Mouse (Mus musculus) forebrain, embryonic 16.5 days (tissue): ENCODE results near the gene Qrsl1. TPM values are rescaled to one million over a fixed set of nuclear protein-coding genes. Genes with fewer than 3 reads are reported as not detected.
"Not testable (repeated sequence)": the region's sequence is repeated elsewhere in the genome, so short reads cannot be mapped to it uniquely, and the experiment has no call there.

Experiments used
- ATAC-seq: fragments of 200-750 bp; cut with Nextera tagmentation; 2 replicates; pipeline ENCODE4 v1.8.0; 2017; ENCODE audit warnings: mild to moderate bottlenecking, moderate library complexity
- H3K27ac ChIP-seq: fragments of 300-500 bp; sonication (generic); 2 replicates; pipeline ENCODE4 v1.5.1; 2014; ENCODE audit warnings: low read length, control low read depth
- H3K27me3 ChIP-seq: fragments of 300-500 bp; sonication (generic); replicated peaks from 2 replicates; pipeline ENCODE4 v1.6.1; 2014; ENCODE audit warnings: low read length; ENCODE audit not compliant: control insufficient read depth, insufficient read depth
- H3K36me3 ChIP-seq: fragments of 300-500 bp; sonication (generic); 2 replicates; pipeline ENCODE4 v1.6.1; 2014; ENCODE audit not compliant: control insufficient read depth, insufficient read depth
- H3K4me1 ChIP-seq: fragments of 300-500 bp; sonication (generic); replicated peaks from 2 replicates; pipeline ENCODE4 v1.6.1; 2014; ENCODE audit warnings: low read length; ENCODE audit not compliant: control insufficient read depth, insufficient read depth
- H3K4me2 ChIP-seq: fragments of 300-500 bp; sonication (generic); 2 replicates; pipeline ENCODE4 v1.6.1; 2014; ENCODE audit warnings: mild to moderate bottlenecking, low read length, control low read depth
- H3K4me3 ChIP-seq: fragments of 300-500 bp; sonication (generic); replicated peaks from 2 replicates; pipeline ENCODE4 v1.5.1; 2014; ENCODE audit warnings: mild to moderate bottlenecking, low read length, control low read depth
- H3K9ac ChIP-seq: fragments of 300-500 bp; sonication (generic); replicated peaks from 2 replicates; pipeline ENCODE4 v1.6.1; 2014; ENCODE audit warnings: low read depth, low read length, control low read depth
- H3K9me3 ChIP-seq: fragments of 300-500 bp; sonication (generic); 2 replicates; pipeline ENCODE4 v1.6.1; 2016; ENCODE audit warnings: low read length; ENCODE audit not compliant: control insufficient read depth
- WGBS: fragments of 180-500 bp; shearing (Covaris S2); extraction: QIAGEN DNeasy Blood & Tissue Kit; methylation state at CpG from one replicate; pipeline ENCODE4 v1.1.7; 2014; 5-methylcytosine and 5-hydroxymethylcytosine counted together
- polyA plus RNA-seq: library from polyadenylated mRNA; unstranded; fragments of >200 nt; fragmentation: Nextera tagmentation; extraction: Ambion mirVana; gene quantifications from 2 replicates; pipeline ENCODE4 v1.2.1, GENCODE M21; 2015

The Qrsl1 gene
- polyA plus RNA-seq: 22.5 and 25.0 TPM in 2 replicates

- peak within 1 kb of the TSS; percentile 91 for H3K4me3 ChIP-seq
- no peaks in the 10 kb centered on the region for H3K27me3 ChIP-seq
- peak within 1 kb of the TSS; percentile 71 for H3K27ac ChIP-seq
- no peaks in the 10 kb centered on the region for H3K9me3 ChIP-seq
- H3K36me3 ChIP-seq: no peaks in the 10 kb centered on the region
- H3K4me1 ChIP-seq: peaks cover 12% of the 10 kb centered on the region
- ATAC-seq: peak; percentile 99
- under 1% methylated on average over 40 of the region's 40 CpGs for WGBS
- peak within 1 kb of the TSS; percentile 81 for H3K9ac ChIP-seq
- peak within 1 kb of the TSS; percentile 69 for H3K4me2 ChIP-seq
These were observed at the start of gene Qrsl1, which contains the start of gene Rtn4ip1 for GRCm38 (mm10) chr10:43901578-43902194. TSS of gene Qrsl1 (minus strand) at chr10:43901745. TSS of gene Rtn4ip1 (plus strand) at chr10:43901807.

- WGBS: 83% methylated on average over 4 of the region's 4 CpGs
- no peak overlapping the region for H3K9ac ChIP-seq
- H3K36me3 ChIP-seq: no peaks in the 10 kb centered on the region
- no peak overlapping the region for H3K27ac ChIP-seq
- no peaks in the 10 kb centered on the region for H3K9me3 ChIP-seq
- H3K4me1 ChIP-seq: no peaks in the 10 kb centered on the region
- no peak overlapping the region for H3K4me2 ChIP-seq
- H3K4me3 ChIP-seq: no peak overlapping the region
- no peak for ATAC-seq
- no peaks in the 10 kb centered on the region for H3K27me3 ChIP-seq
These were observed 43.9 kb upstream of the Qrsl1 start for GRCm38 (mm10) chr10:43945435-43945834.

GRCm38 (mm10) chr10:43943736-43944135 is 42.2 kb upstream of the Qrsl1 start:
- no peak overlapping the region for H3K9ac ChIP-seq
- H3K36me3 ChIP-seq: no peaks in the 10 kb centered on the region
- no peak overlapping the region for H3K4me3 ChIP-seq
- no peaks in the 10 kb centered on the region for H3K9me3 ChIP-seq
- H3K27ac ChIP-seq: no peak overlapping the region
- H3K4me1 ChIP-seq: no peaks in the 10 kb centered on the region
- WGBS: 38% methylated on average over 4 of the region's 4 CpGs
- no peaks in the 10 kb centered on the region for H3K27me3 ChIP-seq
- ATAC-seq: no peak
- no peak overlapping the region for H3K4me2 ChIP-seq

- no peak for ATAC-seq
- no peak overlapping the region for H3K4me2 ChIP-seq
- no peaks in the 10 kb centered on the region for H3K9me3 ChIP-seq
- H3K4me1 ChIP-seq: no peaks in the 10 kb centered on the region
- H3K4me3 ChIP-seq: no peak overlapping the region
- H3K27ac ChIP-seq: no peak overlapping the region
- H3K27me3 ChIP-seq: no peaks in the 10 kb centered on the region
- H3K9ac ChIP-seq: no peak overlapping the region
- 85% methylated on average over 6 of the region's 6 CpGs for WGBS
- H3K36me3 ChIP-seq: peaks cover 3% of the 10 kb centered on the region; the same call in 1 of the 2 replicates
These were observed 37.7 kb upstream of the Qrsl1 start for GRCm38 (mm10) chr10:43939136-43939662.

GRCm38 (mm10) chr10:43928596-43928995 is 27.1 kb upstream of the Qrsl1 start:
- H3K4me1 ChIP-seq: 0 out of 2 replicates have a peak, but pooled peaks cover 5% of the 10 kb centered on the region
- no peak overlapping the region for H3K4me2 ChIP-seq
- H3K4me3 ChIP-seq: no peak overlapping the region
- H3K9me3 ChIP-seq: no peaks in the 10 kb centered on the region
- WGBS: 73% methylated on average over 5 of the region's 5 CpGs
- no peaks in the 10 kb centered on the region for H3K27me3 ChIP-seq
- H3K27ac ChIP-seq: no peak overlapping the region
- H3K36me3 ChIP-seq: no peaks in the 10 kb centered on the region
- ATAC-seq: no peak
- H3K9ac ChIP-seq: no peak overlapping the region

GRCm38 (mm10) chr10:43927736-43928135 is 26.2 kb upstream of the Qrsl1 start:
- no peaks in the 10 kb centered on the region for H3K9me3 ChIP-seq
- H3K4me2 ChIP-seq: no peak overlapping the region
- no peaks in the 10 kb centered on the region for H3K27me3 ChIP-seq
- WGBS: 67% methylated on average over 8 of the region's 8 CpGs
- H3K9ac ChIP-seq: no peak overlapping the region
- H3K4me3 ChIP-seq: no peak overlapping the region
- no peak for ATAC-seq
- no peaks in the 10 kb centered on the region for H3K36me3 ChIP-seq
- 0 out of 2 replicates have a peak, but pooled peaks cover 5% of the 10 kb centered on the region for H3K4me1 ChIP-seq
- no peak overlapping the region for H3K27ac ChIP-seq

GRCm38 (mm10) chr10:43925776-43926175 is 24.2 kb upstream of the Qrsl1 start:
- not testable (repeated sequence) for H3K27ac ChIP-seq, H3K4me1 ChIP-seq, H3K27me3 ChIP-seq, H3K4me3 ChIP-seq, H3K9me3 ChIP-seq, H3K36me3 ChIP-seq, ATAC-seq, H3K9ac ChIP-seq, H3K4me2 ChIP-seq
- 93% methylated on average over 8 of the region's 9 CpGs for WGBS

- no peaks in the 10 kb centered on the region for H3K36me3 ChIP-seq
- H3K9ac ChIP-seq: no peak overlapping the region
- H3K27me3 ChIP-seq: no peaks in the 10 kb centered on the region
- no peaks in the 10 kb centered on the region for H3K9me3 ChIP-seq
- 0 out of 2 replicates have a peak, but pooled peaks cover 3% of the 10 kb centered on the region for H3K4me1 ChIP-seq
- no peak for ATAC-seq
- no peak overlapping the region for H3K27ac ChIP-seq
- no peak overlapping the region for H3K4me2 ChIP-seq
- no peak overlapping the region for H3K4me3 ChIP-seq
- WGBS: 93% methylated on average over 3 of the region's 3 CpGs
These were observed 21.6 kb upstream of the Qrsl1 start for GRCm38 (mm10) chr10:43923096-43923495.

GRCm38 (mm10) chr10:43918696-43919608 is 17.4 kb upstream of the Qrsl1 start:
- Histone ChIP-seq H3K36me3 (no peaks in the 10 kb centered on the region), H3K4me1 (no peaks in the 10 kb centered on the region), H3K27me3 (no peaks in the 10 kb centered on the region), H3K27ac (no peak overlapping the region), H3K4me2 (no peak overlapping the region), H3K9ac (no peak overlapping the region), H3K4me3 (no peak overlapping the region), H3K9me3 (no peaks in the 10 kb centered on the region)
- WGBS: 40% methylated on average over 17 of the region's 17 CpGs
- ATAC-seq: peak; percentile 84
